Mouse (Mus musculus) B cell, adult 67 days (primary cell): ENCODE results near the gene Zdhhc19. TPM values are rescaled to one million over a fixed set of nuclear protein-coding genes. Genes with fewer than 3 reads are reported as not detected.

Experiments
- total RNA-seq, 2 experiments: library from RNA; stranded (reverse); gene quantifications; 4 replicates each; pipeline ENCODE4 v1.2.4; 2023

The Zdhhc19 gene
- total RNA-seq: not detected

DNA sequence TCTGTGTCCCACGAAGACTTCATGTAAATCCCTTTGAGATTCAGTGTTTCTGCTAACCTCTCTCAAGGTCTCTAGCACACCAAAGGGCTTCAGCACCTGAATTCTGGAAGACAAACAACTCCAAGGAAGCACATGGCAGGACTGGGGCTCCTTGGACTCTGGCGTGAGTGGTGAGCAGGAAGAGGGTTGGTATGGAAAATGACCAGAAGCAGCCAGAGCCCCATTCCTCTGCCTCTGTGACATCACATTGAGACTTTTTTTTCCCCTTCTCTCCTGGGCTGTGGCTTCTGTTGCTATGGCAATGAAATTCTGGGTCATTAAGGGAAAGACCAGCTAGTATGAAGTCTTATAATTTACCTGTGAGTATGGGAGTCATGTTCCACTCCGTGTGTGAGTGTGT, at the start of gene Zdhhc19:
Gene Zdhhc19, plus strand, starts transcription at position 301 of the 400 bp plus-strand sequence.

GRCm38 (mm10) chr16:32487234-32488111, 8.6 kb upstream of the Zdhhc19 start, which contains the start of gene Slc51a:
Gene Slc51a (minus strand): TSS chr16:32487879.

DNA sequence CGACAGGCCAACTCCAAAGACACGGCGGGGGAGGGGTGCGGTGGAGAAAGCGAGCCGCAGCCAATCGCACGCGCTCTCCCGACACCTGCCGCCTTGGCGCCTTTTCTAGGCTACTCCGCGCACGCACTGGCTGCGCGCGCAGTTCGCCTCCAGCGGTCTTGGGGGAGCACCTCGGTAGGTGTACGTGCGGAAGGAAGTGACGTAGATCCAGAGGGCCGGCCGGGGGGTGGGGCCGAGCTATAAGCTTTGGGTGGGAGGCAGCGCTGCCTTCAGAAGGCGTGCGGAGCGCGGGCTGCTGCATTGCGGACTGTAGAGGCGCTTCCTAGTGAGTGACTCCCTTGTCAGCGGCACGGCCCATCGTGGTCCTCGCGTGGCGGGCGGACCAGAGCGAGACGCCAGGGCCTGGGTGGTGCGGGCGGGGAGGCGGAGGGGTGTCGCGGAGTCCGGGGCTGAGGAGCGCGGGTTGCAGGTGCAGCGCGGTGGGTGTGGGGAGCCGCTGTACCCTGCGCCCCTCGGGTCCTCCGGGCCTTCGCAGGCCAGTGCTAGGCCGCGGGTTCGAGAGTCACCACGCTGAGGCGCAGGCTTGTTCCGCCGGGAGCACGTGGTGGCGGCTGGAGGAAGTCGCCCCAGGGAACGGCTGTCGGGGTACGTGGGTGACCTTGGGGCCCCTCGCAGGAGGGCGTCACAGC, 112.8 kb downstream of the Zdhhc19 start, which contains the start of gene Tfrc:
Gene Tfrc, plus strand, starts transcription at position 209 of the 689 bp plus-strand sequence.

Other genes starting within 250 kb of the Zdhhc19 start
- 10 to 100 TPM; 11.5 to 12.8 TPM for gene Fbxo45, start 249.1 kb upstream of the Zdhhc19 start, total RNA-seq
- 10 to 100 TPM; 10.9 to 14.0 TPM for gene Wdr53, start 249.0 kb upstream of the Zdhhc19 start, total RNA-seq
- 1 to 10 TPM in 1 of 2 experiments, not detected in 1; 1.7 TPM for gene Smco1, start 224.8 kb upstream of the Zdhhc19 start, total RNA-seq
- gene Rnf168, start 218.8 kb upstream of the Zdhhc19 start, total RNA-seq: 10 to 100 TPM; 18.4 to 20.0 TPM
- gene Ubxn7, start 164.0 kb upstream of the Zdhhc19 start, total RNA-seq: 10 to 100 TPM; 61.1 to 74.6 TPM
- gene Tm4sf19, start 95.8 kb upstream of the Zdhhc19 start, total RNA-seq: under 1 TPM in 1 of 2 experiments, not detected in 1; 0.44 TPM
- gene Tctex1d2, start 76.6 kb upstream of the Zdhhc19 start, total RNA-seq: 1 to 10 TPM; 5.0 to 5.1 TPM
- 10 to 100 TPM; 39.1 to 54.0 TPM for gene Pcyt1a, start 65.3 kb upstream of the Zdhhc19 start, total RNA-seq
- not detected for gene Slc51a, start 8.4 kb upstream of the Zdhhc19 start, total RNA-seq
- gene Tfrc, start 112.7 kb downstream of the Zdhhc19 start, total RNA-seq: 10 to 100 TPM; 75.4 to 75.9 TPM
- 100 to 1,000 TPM; 130 to 138 TPM for gene Tnk2, start 147.6 kb downstream of the Zdhhc19 start, total RNA-seq
- not detected for gene Muc4, start 239.6 kb downstream of the Zdhhc19 start, total RNA-seq